8 mouse cellular contexts compared by ENCODE assay signal in the genomic region with DNA sequence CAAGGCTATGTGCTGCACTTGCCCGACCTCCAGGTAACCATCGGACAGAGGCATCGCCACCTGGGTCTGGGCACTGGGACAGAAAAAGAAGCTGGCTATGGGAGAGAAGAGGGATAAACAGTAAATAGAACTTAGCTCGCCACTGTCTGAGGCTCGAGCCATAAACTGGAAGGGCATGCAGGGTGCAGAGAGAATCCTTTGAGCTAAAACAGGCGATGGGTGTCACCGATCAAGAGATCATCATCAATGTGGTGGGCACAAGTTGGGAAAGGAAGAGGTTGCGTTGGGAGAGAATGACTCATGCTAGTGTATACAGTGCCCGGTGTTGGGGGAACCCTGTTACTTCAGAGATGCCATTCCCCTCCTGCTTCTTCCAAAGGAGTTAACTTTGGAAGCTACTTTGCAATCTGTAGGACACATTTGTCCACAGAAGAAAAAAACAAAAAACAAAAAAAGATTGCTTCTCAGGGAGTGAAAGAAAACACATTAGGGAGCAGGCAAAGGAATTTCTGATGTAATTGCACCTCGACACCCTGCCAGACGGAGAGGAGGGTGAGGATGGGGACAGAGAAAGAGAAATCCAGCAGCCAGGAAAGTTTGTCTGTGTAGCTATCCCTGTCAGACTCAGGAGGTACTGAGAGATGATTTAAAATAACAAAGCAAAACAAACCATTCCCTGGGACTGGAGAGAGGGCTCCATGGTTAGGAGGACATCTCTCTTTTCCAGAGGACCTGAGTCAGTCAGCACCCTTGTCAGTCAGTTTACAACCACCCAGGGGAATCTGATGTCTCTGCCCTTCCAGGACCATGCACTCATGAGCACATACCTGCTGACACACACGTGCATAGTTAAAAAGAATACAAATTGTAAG. TPM values are rescaled to one million over a fixed set of nuclear protein-coding genes. Genes with fewer than 3 reads are reported as not detected.
DNase-seq lines count a peak whose midpoint lies in the region; ATAC-seq and TF ChIP-seq lines count a peak whose summit lies in the region.

No protein-coding gene starts in this region.

- H3K4me3 ChIP-seq in lung, adult 2 months (replicated peaks; ENCODE audit: extremely low read depth, low read depth, low read length) = peak overlapping the region; percentile 38
- peak overlapping the region; percentile 26 for H3K4me3 ChIP-seq in embryonic fibroblast, embryonic 13.5 days (ENCODE audit: insufficient read depth, low read length)
- H3K4me3 ChIP-seq in intestine, embryonic 15.5 days (replicated peaks) = peak overlapping the region; percentile 51
- H3K4me3 ChIP-seq in neural tube, embryonic 13.5 days = peak overlapping the region; percentile 45

- H3K27ac ChIP-seq in embryonic fibroblast, embryonic 13.5 days (ENCODE audit: insufficient read depth, low read length) = no peak overlapping the region
- H3K27ac ChIP-seq in intestine, embryonic 15.5 days = no peak overlapping the region
- no peak overlapping the region for H3K27ac ChIP-seq in neural tube, embryonic 13.5 days (replicated peaks)

- no peak for TF ChIP-seq CTCF in lung, adult 2 months (IDR thresholded peaks at IDR 0.05; ENCODE audit: insufficient read depth, low read length)
- no peak for TF ChIP-seq CTCF in embryonic fibroblast, embryonic 13.5 days (IDR thresholded peaks at IDR 0.05; ENCODE audit: borderline replicate concordance, insufficient read depth, low read length)

- peak overlapping the region; percentile 96 for H3K4me2 ChIP-seq in intestine, embryonic 15.5 days (replicated peaks)
- peak overlapping the region; percentile 91 for H3K4me2 ChIP-seq in neural tube, embryonic 13.5 days

- no peaks in the 10 kb centered on the region for H3K36me3 ChIP-seq in intestine, embryonic 15.5 days
- no peaks in the 10 kb centered on the region for H3K36me3 ChIP-seq in neural tube, embryonic 13.5 days

- no peak; the same call in 1 of the 2 replicates for ATAC-seq in intestine, embryonic 15.5 days
- no peak for ATAC-seq in neural tube, embryonic 13.5 days (ENCODE audit: low read depth)

- no peak for TF ChIP-seq POLR2A in lung, adult 2 months (IDR thresholded peaks at IDR 0.05; ENCODE audit: borderline replicate concordance, extremely low read depth, low read depth, low read length)
- no peak for TF ChIP-seq POLR2A in embryonic fibroblast, embryonic 13.5 days (IDR thresholded peaks at IDR 0.05; ENCODE audit: low read depth, low read length)

- DNase-seq in lung, adult 2 months = no peak
- DNase-seq in lung, adult 18-20 months = no peak
- DNase-seq in frontal cortex, postnatal 36 days (ENCODE audit: low spot score in 2 of 2) = no peak
- no peak for DNase-seq in yolk sac, embryonic 10.5 days (ENCODE audit: low spot score)
- DNase-seq in gastrocnemius, postnatal 14 days = no peak

- no peaks in the 10 kb centered on the region for H3K9me3 ChIP-seq in intestine, embryonic 15.5 days
- H3K9me3 ChIP-seq in neural tube, embryonic 13.5 days = no peaks in the 10 kb centered on the region

- H3K4me1 ChIP-seq in lung, adult 2 months (ENCODE audit: control insufficient read depth, insufficient read depth, low read length) = no peaks in the 10 kb centered on the region
- no peaks in the 10 kb centered on the region for H3K4me1 ChIP-seq in embryonic fibroblast, embryonic 13.5 days (ENCODE audit: control insufficient read depth, insufficient read depth, low read length)
- H3K4me1 ChIP-seq in intestine, embryonic 15.5 days (replicated peaks) = 0 out of 2 replicates have a peak, but pooled peaks cover 3% of the 10 kb centered on the region
- peaks cover 15% of the 10 kb centered on the region for H3K4me1 ChIP-seq in neural tube, embryonic 13.5 days (replicated peaks)

- intact Hi-C loops in gastrocnemius, postnatal 14 days (cut with DNase I; ENCODE audit: low total_unique reads) = no loop called here

- 21% methylated on average over 12 of the region's 12 CpGs for WGBS in lung, adult 2 months
- WGBS in intestine, embryonic 15.5 days = 22% methylated on average over 12 of the region's 12 CpGs
- WGBS in neural tube, embryonic 13.5 days = 25% methylated on average over 12 of the region's 12 CpGs

- peak overlapping the region; percentile 67 for H3K9ac ChIP-seq in intestine, embryonic 15.5 days
- H3K9ac ChIP-seq in neural tube, embryonic 13.5 days = peak overlapping the region; percentile 71

- no peaks in the 10 kb centered on the region for H3K27me3 ChIP-seq in intestine, embryonic 15.5 days (replicated peaks)
- H3K27me3 ChIP-seq in neural tube, embryonic 13.5 days = peaks cover 14% of the 10 kb centered on the region; the same call in 1 of the 2 replicates

RNA-seq across cellular contexts. Expression of gene Cyp27a1, which starts 0.7 kb away (rescaled TPM):
- 16.9 and 25.4 TPM in 2 replicates for polyA plus RNA-seq in lung, adult 2 months (2012; rRNA removed)
- polyA plus RNA-seq in embryonic fibroblast, embryonic 13.5 days (2011; ENCODE audit: insufficient read length, low read depth, missing spikeins) = 0.51 and 2.1 TPM in 2 replicates
- 6.0 and 6.3 TPM in 2 replicates for polyA plus RNA-seq in intestine, embryonic 15.5 days (2015; fragmentation: Nextera tagmentation; extraction: Ambion mirVana)
- 2.9 and 4.0 TPM in 2 replicates for polyA plus RNA-seq in neural tube, embryonic 13.5 days (2015; fragmentation: Nextera tagmentation; extraction: Ambion mirVana)
- 10 to 100 TPM in 1 of 2 experiments, 1 to 10 TPM in 1; 9.9 to 22.2 TPM for total RNA-seq in gastrocnemius, postnatal 14 days (2021)

RNA-seq across cellular contexts. Expression of gene Prkag3, which starts 34.9 kb away (rescaled TPM):
- polyA plus RNA-seq in lung, adult 2 months (2012; rRNA removed) = 5.9 and 11.4 TPM in 2 replicates
- 0.26 and 0.32 TPM in 2 replicates for polyA plus RNA-seq in embryonic fibroblast, embryonic 13.5 days (2011; ENCODE audit: insufficient read length, low read depth, missing spikeins)
- 0.16 and 0.19 TPM in 2 replicates for polyA plus RNA-seq in intestine, embryonic 15.5 days (2015; fragmentation: Nextera tagmentation; extraction: Ambion mirVana)
- polyA plus RNA-seq in neural tube, embryonic 13.5 days (2015; fragmentation: Nextera tagmentation; extraction: Ambion mirVana) = 0.39 TPM in 1 of 2 replicates, not detected in the other
- 100 to 1,000 TPM in 1 of 2 experiments, 10 to 100 TPM in 1; 76.2 to 109 TPM for total RNA-seq in gastrocnemius, postnatal 14 days (2021)

RNA-seq across cellular contexts. Expression of gene Ttll4, which starts 52.5 kb away (rescaled TPM):
- polyA plus RNA-seq in lung, adult 2 months (2012; rRNA removed) = 13.7 and 16.1 TPM in 2 replicates
- 29.4 and 42.5 TPM in 2 replicates for polyA plus RNA-seq in embryonic fibroblast, embryonic 13.5 days (2011; ENCODE audit: insufficient read length, low read depth, missing spikeins)
- polyA plus RNA-seq in intestine, embryonic 15.5 days (2015; fragmentation: Nextera tagmentation; extraction: Ambion mirVana) = 10.1 and 11.0 TPM in 2 replicates
- polyA plus RNA-seq in neural tube, embryonic 13.5 days (2015; fragmentation: Nextera tagmentation; extraction: Ambion mirVana) = 7.7 and 9.7 TPM in 2 replicates
- total RNA-seq in gastrocnemius, postnatal 14 days (2021) = 10 to 100 TPM in 1 of 2 experiments, 1 to 10 TPM in 1; 9.1 to 10.5 TPM

RNA-seq across cellular contexts. Expression of gene Wnt6, which starts 57.6 kb away (rescaled TPM):
- polyA plus RNA-seq in lung, adult 2 months (2012; rRNA removed) = 0.55 and 0.65 TPM in 2 replicates
- polyA plus RNA-seq in embryonic fibroblast, embryonic 13.5 days (2011; ENCODE audit: insufficient read length, low read depth, missing spikeins) = not detected in 2 replicates
- polyA plus RNA-seq in intestine, embryonic 15.5 days (2015; fragmentation: Nextera tagmentation; extraction: Ambion mirVana) = 0.18 and 0.58 TPM in 2 replicates
- polyA plus RNA-seq in neural tube, embryonic 13.5 days (2015; fragmentation: Nextera tagmentation; extraction: Ambion mirVana) = 8.9 and 10.0 TPM in 2 replicates
- total RNA-seq in gastrocnemius, postnatal 14 days (2021) = 1 to 10 TPM in 1 of 2 experiments, under 1 TPM in 1; 0.49 to 1.7 TPM
